Mouse (Mus musculus) heart, embryonic 10.5 days (tissue): ENCODE results near the gene Gm9. TPM values are rescaled to one million over a fixed set of nuclear protein-coding genes. Genes with fewer than 3 reads are reported as not detected.

ENCODE experiments used
- polyA plus RNA-seq: library from polyadenylated mRNA; unstranded; fragments of >200 nt; fragmentation: Nextera tagmentation; extraction: Ambion mirVana; gene quantifications from 2 replicates; pipeline ENCODE4 v1.2.1, GENCODE M21; 2016

Gene Gm9
- polyA plus RNA-seq, 1 experiment from 2014 or later = not detected

Other genes starting within 250 kb of the Gm9 start
- 14.9 and 19.0 TPM in 2 replicates for gene Sept6, start 219.2 kb downstream of the Gm9 start, polyA plus RNA-seq
- gene Sowahd, start 162.2 kb downstream of the Gm9 start, polyA plus RNA-seq = 1.8 and 2.3 TPM in 2 replicates
- gene Rpl39, start 125.6 kb downstream of the Gm9 start, polyA plus RNA-seq = 364 and 381 TPM in 2 replicates
- 11.2 and 15.3 TPM in 2 replicates for gene Upf3b, start 100.7 kb downstream of the Gm9 start, polyA plus RNA-seq
- 12.8 and 13.6 TPM in 2 replicates for gene Nkap, start 84.2 kb downstream of the Gm9 start, polyA plus RNA-seq
- gene Akap14, start 42.2 kb downstream of the Gm9 start, polyA plus RNA-seq = not detected in 2 replicates
- 466 and 555 TPM in 2 replicates for gene Ndufa1, start 19.9 kb downstream of the Gm9 start, polyA plus RNA-seq
- 7.8 and 8.5 TPM in 2 replicates for gene Rnf113a1, start 19.8 kb downstream of the Gm9 start, polyA plus RNA-seq
- not detected in 2 replicates for gene Rhox1, start 11.2 kb upstream of the Gm9 start, polyA plus RNA-seq
- gene Rhox2a, start 33.9 kb upstream of the Gm9 start, polyA plus RNA-seq = not detected in 2 replicates
- not detected in 2 replicates for gene Rhox3a, start 38.9 kb upstream of the Gm9 start, polyA plus RNA-seq
- gene Rhox4a, start 54.3 kb upstream of the Gm9 start, polyA plus RNA-seq = not detected in 2 replicates
- gene Rhox3a2, start 169.0 kb upstream of the Gm9 start, polyA plus RNA-seq = not detected in 2 replicates
- gene Rhox4a2, start 179.8 kb upstream of the Gm9 start, polyA plus RNA-seq = 0.75 TPM in 1 of 2 replicates, not detected in the other
- gene Rhox2b, start 201.0 kb upstream of the Gm9 start, polyA plus RNA-seq = not detected in 2 replicates
- 0.42 and 0.63 TPM in 2 replicates for gene Rhox4b, start 221.5 kb upstream of the Gm9 start, polyA plus RNA-seq
- not detected in 2 replicates for gene Rhox2c, start 242.6 kb upstream of the Gm9 start, polyA plus RNA-seq
- gene Rhox3c, start 247.5 kb upstream of the Gm9 start, polyA plus RNA-seq = not detected in 2 replicates